Mouse (Mus musculus) lung, adult 2 months (tissue): ENCODE measurements at regions not wholly inside any gene's neighbourhood (a gene's known extent, or its start where the extent isn't known, plus 50 kb on each side); places are given as distances from the start of the nearest gene placed in this dataset.

Experiments
- DNase-seq: peaks from one replicate; pipeline ENCODE4 v3.0.0; 2022
- H3K4me1 ChIP-seq: fragments of 200-500 bp; 2 replicates; pipeline ENCODE4 v1.6.1; 2011; ENCODE audit warnings: low read length; ENCODE audit not compliant: control insufficient read depth, insufficient read depth
- H3K4me3 ChIP-seq: fragments of 200-500 bp; replicated peaks from 2 replicates; pipeline ENCODE3; 2011; ENCODE audit warnings: low read depth, mild to moderate bottlenecking, control low read depth, low read length; ENCODE audit errors: extremely low read depth
- CTCF ChIP-seq: fragments of 200-500 bp; IDR thresholded peaks from 2 replicates; pipeline ENCODE4 v1.5.1; 2011; ENCODE audit warnings: mild to moderate bottlenecking, low read length, control low read depth; ENCODE audit not compliant: insufficient read depth
- POLR2A ChIP-seq: fragments of 200-500 bp; IDR thresholded peaks from 2 replicates; pipeline ENCODE4 v1.6.1; 2011; ENCODE audit warnings: low read depth, mild to moderate bottlenecking, control low read depth, low read length, borderline replicate concordance; ENCODE audit errors: extremely low read depth
- WGBS: fragments of 180-500 bp; shearing (Covaris S2); methylation state at CpG from one replicate; pipeline ENCODE4 v1.1.7; 2018; 5-methylcytosine and 5-hydroxymethylcytosine counted together

DNA sequence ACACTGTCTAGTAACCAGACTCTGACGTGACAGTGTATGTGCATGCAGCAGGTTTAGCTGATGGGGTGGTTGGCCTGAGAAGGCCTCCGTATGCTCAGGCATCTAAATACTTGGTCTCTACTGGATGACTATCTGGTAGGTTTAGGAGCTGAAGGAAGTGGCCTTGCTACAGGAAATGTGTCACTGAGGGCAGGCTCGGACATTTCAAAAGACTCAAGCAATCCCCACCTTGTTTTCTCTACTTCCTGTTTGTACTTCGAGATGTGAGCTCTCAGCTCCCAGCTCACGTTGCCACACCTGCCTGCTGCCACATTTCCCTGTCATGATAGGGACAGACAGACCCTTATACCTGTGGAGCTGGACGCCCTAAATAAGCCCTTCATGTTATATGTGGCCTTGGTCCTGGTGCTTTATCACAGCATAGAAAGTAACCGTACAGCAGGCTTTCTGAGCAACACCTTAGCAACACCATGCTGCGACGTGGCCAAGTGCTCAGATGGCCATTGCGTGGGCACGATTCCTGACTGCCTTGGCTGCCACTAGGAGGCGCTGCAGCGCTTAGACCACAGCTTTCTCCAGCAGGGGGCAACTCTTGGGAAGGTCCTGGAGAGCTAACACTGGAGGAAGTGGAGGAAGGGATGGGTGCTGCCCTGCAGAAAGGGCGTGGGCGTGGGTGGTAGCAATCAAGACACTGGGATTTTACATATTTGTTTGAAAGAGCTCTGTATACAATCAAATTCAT, 165.8 kb upstream of the Zfp637 start:
- 41% methylated on average over 15 of the region's 15 CpGs for WGBS
- DNase-seq = peak; percentile 17
- Histone ChIP-seq H3K4me1 (0 out of 2 replicates have a peak, but pooled peaks cover 2% of the 10 kb centered on the region), H3K4me3 (no peak overlapping the region)
- no peak for TF ChIP-seq POLR2A
- peak; percentile 84 for TF ChIP-seq CTCF

DNA sequence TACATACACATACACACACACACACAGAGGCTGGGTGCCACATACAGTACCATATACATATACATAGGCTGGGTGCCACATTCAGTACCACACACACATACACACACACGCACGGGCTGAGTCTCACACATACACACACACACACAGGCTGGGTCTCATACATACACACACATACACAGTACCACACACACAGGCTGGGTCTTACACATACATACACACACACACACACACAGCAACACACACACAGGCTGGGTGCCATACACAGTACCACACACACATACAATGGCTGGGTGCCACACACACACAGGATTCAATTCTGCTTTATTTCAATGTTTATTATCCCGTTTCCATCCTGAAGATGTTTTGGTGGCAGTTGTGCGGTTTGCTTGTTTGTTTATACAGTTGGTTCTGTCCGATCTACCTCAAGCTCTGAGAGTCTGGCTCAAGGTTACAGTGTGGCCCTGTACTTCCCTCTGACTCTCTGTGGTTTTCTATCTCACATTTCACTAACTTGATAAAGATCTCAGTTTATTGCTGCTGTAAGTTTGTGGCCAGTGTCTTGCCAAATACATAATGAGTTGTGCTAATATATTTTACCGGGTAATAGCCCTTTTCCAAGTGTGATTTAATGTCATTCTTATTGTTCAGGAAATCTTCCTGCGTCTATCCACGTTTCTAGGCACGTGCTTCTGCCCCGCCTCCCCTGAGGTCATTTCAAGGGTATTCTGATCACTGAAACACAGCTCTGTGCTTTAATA, 164.7 kb upstream of the Zfp637 start:
- DNase-seq = no peak
- 0 out of 2 replicates have a peak, but pooled peaks cover 2% of the 10 kb centered on the region for H3K4me1 ChIP-seq
- WGBS = 42% methylated on average over 10 of the region's 10 CpGs
- H3K4me3 ChIP-seq = no peak overlapping the region
- TF ChIP-seq CTCF = no peak
- TF ChIP-seq POLR2A = no peak

DNA sequence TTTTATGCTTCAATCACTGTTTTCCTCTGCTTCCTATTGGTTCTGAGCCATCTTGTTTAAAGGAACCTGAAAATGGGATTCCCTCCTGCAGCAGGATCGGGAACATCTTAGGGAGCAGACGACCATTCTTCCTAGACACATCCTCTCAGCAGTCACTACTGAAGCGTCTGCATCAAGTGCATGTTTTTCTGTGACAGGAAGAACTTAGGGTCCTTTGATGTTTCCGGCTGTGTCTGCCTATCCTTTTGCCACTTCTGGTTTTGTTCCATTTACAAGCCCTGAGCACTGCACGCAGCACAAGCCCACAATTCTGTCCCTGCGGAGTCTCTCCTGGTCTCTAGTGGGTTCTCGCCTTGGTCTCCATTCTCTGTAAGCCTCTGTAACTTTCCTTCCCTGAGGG, 163.9 kb upstream of the Zfp637 start:
- Histone ChIP-seq H3K4me1 (0 out of 2 replicates have a peak, but pooled peaks cover 2% of the 10 kb centered on the region), H3K4me3 (no peak overlapping the region)
- DNase-seq = no peak
- WGBS = 53% methylated on average over 7 of the region's 7 CpGs
- TF ChIP-seq POLR2A = no peak
- TF ChIP-seq CTCF = no peak

DNA sequence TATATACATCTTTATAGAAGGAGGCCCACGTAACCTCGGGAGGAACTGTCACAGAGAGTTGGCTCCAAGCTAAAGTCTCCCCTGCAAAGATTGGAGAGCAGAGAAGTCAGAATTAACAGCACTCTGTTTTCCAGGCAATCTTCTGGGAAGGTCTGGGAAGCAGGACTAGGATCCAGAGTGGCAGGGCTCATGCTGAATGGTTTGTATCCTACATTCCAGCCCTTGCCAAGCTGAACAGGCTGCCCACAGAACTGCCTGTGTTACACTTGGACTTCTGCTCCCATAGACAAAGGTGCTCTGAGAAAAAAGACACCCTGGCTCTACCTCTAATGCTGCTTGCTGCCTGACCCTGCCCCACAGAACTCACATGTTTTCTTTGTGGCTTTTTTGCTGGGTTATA, 163.2 kb upstream of the Zfp637 start:
- no peak overlapping the region for H3K4me3 ChIP-seq
- 0 out of 2 replicates have a peak, but pooled peaks cover 2% of the 10 kb centered on the region for H3K4me1 ChIP-seq
- no peak for DNase-seq
- WGBS = 86% methylated on average over 2 of the region's 2 CpGs
- TF ChIP-seq CTCF = no peak
- TF ChIP-seq POLR2A = no peak

DNA sequence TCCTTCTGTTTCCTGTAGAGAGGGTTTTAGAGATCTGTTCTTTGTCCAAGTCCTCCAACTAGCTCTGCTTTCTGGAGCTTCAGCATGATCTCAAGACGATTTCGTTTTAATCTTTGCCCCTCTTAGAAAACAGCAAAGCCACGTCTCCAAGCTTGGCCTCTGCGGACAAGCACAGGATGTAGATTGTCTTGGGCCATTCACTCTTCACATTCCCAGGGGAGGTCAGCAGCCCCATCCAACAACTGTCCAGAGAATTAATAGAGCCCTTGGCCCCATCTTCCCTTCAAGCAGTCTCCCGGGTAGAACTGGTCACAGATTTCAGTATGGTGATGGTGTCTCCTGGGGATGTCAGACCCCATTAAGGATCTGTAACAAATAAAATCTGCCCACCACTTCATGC, 162.7 kb upstream of the Zfp637 start:
- Histone ChIP-seq H3K4me1 (0 out of 2 replicates have a peak, but pooled peaks cover 2% of the 10 kb centered on the region), H3K4me3 (no peak overlapping the region)
- TF ChIP-seq POLR2A (no peak), CTCF (no peak)
- DNase-seq = no peak
- 61% methylated on average over 5 of the region's 5 CpGs for WGBS

DNA sequence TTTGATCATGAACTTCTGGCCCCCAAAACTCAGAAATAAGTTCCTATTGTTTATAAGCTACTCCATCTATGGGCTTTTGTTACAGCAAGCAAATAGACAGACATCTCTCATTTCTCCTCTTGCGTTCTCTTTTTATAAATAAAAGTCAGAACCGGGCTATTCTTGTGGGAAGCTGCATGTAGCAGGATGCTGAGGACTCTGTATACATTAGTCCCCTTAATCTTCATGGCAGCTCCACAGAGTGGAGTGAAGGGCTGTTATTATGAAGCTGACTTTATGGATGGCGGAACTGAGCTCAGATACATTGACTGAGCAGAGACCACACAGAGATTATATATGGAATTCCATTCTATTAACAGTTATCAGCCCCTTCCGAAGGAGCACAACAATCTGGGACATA, 162.1 kb upstream of the Zfp637 start:
- WGBS = 54% methylated on average over 4 of the region's 4 CpGs
- TF ChIP-seq POLR2A (no peak), CTCF (no peak)
- no peak for DNase-seq
- H3K4me1 ChIP-seq = 0 out of 2 replicates have a peak, but pooled peaks cover 2% of the 10 kb centered on the region
- no peak overlapping the region for H3K4me3 ChIP-seq

DNA sequence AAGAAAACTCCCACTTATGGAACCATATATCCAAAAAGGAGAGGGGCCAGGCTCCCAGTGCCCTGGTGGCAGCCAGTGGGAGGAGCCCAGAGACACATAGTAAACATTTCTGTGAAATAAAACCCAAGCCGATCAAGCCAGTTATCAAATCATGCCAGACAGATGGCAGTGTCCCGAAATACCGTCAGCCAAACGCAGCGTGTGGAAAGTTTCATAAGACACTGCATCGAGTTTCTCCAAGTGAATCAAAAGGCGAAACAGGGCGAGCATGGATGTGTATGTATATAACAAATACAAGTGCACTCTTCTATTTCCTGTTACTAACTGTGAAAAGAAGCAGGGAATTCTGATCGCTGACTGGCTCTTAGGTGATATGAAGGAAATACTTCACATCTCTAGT, 154.8 kb upstream of the Zfp637 start:
- 71% methylated on average over 9 of the region's 9 CpGs for WGBS
- Histone ChIP-seq H3K4me1 (no peaks in the 10 kb centered on the region), H3K4me3 (no peak overlapping the region)
- DNase-seq = no peak
- TF ChIP-seq POLR2A = no peak
- TF ChIP-seq CTCF = no peak

DNA sequence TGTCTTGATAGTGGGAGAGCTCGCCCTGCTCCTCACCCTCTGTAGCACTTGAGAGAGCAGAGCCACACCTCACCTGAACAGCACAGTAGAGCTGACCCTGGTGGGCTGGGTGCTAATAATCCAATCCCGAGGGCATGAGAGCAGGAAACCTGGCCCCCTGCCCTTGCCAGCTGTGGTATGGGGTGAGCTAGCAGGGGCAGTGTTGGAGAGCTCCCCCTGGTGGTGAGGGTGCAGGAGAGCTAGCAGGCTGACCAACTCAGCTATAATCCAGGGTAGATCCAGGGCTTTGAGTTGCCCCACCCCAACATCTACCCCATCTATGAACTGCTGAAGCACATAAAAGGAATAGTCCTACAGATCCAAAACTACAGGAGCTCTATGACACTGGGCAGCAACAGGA, 153.9 kb upstream of the Zfp637 start:
- peak; percentile 31 for DNase-seq
- Histone ChIP-seq H3K4me3 (no peak overlapping the region), H3K4me1 (no peaks in the 10 kb centered on the region)
- WGBS = 83% methylated on average over 2 of the region's 2 CpGs
- peak; percentile 67 for TF ChIP-seq CTCF
- no peak for TF ChIP-seq POLR2A

DNA sequence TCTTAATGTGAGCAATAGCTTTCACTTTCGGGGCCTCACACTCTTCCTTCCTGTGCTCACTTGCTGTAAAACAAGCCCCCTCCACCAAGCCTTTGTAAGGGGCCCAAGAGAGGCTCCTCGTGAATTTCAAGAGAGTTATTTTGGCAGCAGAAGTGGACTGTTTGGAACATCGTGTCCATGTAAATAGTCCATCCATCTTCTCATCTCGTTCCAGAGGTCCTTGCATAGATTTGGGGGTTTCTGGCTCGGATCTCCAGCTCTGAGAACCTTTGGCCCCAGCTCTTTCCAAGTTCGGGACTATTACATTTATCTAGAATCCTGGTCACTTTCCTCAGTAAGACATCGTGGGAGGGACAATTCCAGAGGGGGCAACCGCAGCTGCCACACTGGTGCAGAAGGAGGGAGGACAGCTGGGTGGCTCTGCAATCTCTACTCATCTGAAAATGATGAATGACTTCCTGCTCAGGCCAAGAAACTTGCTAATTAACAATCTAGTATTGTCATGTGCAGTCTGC, 152.3 kb upstream of the Zfp637 start:
- TF ChIP-seq CTCF = no peak
- no peak for TF ChIP-seq POLR2A
- DNase-seq = no peak
- H3K4me1 ChIP-seq = no peaks in the 10 kb centered on the region
- 30% methylated on average over 8 of the region's 8 CpGs for WGBS
- H3K4me3 ChIP-seq = no peak overlapping the region
